Mouse (Mus musculus) spleen, postnatal 36 days (tissue): ENCODE measurements around the gene Baiap2.

Experiments
- DNase-seq, 2 experiments: peaks; one replicate each; pipeline ENCODE4 v3.0.0; 2022; ENCODE audit warnings: low spot score in 2 of 2, mixed read lengths in 1 of 2

The Baiap2 gene

GRCm38 (mm10) chr11:119947426-119947825 lies 4.9 kb downstream of the Baiap2 start:
- no peak for DNase-seq

- DNase-seq: no peak
These were observed 5.3 kb downstream of the Baiap2 start for GRCm38 (mm10) chr11:119947897-119948296.

DNA sequence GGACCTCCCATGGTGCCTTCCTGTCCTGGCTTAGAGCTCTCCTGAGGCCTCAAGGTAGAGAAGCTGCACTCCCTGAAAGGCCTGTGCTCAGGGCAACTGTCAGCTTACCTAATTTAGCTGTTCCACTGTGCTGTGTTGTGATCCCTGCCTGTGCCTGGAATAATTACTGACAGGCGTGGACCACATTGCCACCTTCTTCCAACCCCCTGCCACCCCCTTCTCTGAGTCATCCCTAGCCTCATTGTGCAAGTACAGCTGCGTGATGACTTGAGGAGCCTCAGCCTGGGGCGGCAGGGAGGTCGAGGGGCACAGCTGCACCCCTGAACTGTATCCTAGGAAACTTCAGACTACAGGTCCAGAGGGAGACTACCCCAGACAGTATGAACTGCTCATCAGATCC lies 5.7 kb downstream of the Baiap2 start:
- no peak for DNase-seq

DNA sequence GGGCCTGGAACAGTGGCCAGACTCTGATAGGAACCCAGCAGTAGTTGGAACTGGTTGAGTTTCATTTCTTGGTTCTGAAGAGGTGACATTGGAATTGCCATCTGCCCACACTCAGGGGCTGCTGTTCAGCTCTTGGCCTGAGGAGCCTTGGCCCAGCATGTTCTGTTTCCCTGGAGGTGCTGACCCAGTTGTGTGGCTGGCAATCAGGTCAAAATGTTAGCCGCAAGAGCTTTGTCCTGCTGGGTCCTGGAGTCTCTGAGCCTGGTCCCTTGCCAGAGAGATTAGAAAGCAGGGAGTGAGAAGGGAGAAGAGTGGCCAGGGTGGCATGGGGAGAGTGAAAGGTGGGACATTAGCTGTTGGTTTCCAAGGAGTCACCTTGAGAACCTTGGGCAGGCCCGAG lies 6.2 kb downstream of the Baiap2 start:
- no peak for DNase-seq

DNA sequence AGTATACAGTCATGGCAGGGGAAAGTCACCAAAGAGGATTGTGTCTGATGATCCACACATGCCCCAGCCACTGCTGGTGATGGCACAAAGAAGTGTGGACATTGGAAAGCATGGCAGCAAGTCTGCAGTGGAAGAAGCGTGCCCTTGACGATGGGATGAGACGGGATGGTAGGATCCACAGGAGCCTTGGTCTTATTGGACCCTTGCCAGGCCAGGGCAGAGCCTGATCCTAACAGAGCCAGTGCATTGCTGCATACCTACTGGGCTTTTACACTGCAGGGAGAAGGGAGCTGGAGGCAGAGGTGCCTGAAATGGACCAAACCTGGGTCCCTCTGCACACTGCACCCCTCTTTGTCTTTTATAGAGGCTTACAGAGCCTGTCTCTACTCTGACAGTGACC lies 8.0 kb downstream of the Baiap2 start:
- DNase-seq: no peak

DNA sequence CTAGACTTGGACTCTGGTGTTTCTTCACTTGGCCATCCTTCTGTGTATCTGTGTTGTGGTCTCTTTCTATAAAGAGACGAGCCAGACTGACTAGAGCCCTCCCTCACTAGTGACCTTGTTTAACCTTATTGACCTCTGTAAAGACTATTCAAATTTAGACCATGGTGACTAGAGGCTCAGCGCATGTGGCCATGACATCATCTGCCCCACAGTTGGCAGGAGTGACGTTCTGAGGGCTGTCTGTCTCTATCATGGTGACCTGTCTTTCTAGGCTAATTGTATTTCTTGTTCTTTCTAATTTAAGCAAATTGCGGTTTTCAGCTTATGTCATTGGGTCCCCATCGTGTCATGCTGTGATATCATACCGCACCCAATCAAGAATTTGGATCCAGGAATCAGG lies 8.8 kb downstream of the Baiap2 start:
- no peak for DNase-seq

GRCm38 (mm10) chr11:119952429-119953224 lies 10.1 kb downstream of the Baiap2 start:
- DNase-seq: no peak

GRCm38 (mm10) chr11:119954233-119954632 lies 11.7 kb downstream of the Baiap2 start:
- DNase-seq: no peak

DNA sequence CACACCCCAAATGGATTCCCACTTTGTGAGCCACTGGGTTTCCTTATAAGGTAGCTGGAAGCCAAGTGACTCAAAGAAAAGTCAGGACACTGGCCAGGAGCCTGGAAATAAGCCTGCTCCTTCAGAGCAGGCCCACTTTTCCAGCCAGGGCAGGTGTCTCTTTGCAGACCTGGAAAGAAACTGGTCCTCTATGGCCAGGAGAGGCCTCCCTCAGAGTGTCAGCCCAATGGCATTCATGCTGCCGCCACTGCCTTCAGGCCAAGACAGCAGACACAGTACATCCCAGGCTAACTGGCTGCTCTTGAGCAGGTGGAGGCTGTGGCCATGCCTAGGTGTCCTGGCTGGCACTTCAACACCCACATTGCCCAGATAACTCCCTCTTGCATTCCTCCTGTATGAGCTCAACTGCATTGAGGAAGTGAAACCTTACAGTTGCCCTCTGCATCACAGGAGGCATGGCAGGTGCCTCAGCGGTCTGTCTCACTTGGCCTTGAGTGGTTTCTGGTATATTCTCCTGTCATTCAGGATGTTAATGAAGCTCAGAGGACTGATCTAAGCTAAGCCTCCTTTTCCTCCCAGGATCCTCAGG lies 12.3 kb downstream of the Baiap2 start:
- DNase-seq: peak; percentile 78 to 79

DNA sequence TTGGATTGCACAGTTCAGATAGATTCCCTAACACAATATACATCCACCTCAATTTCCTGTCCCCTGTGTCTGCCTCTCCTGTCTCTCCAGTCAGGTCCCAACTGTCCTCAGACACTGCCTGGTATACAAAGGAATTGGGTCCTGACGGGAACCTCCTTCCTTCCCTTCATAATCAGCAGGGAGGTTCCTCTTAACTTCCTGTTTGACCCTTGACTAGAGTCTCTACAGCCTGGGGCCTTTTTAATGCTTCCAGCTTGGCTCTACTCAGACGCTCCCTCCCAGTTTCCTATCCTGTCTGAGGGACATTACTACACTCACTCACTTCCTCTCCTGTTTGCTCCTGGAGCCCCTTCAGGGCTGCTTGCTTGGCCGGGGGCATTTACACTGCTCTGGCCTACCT lies 12.9 kb downstream of the Baiap2 start:
- DNase-seq: no peak

- no peak for DNase-seq
These were observed 14.0 kb downstream of the Baiap2 start for GRCm38 (mm10) chr11:119956590-119956989.

DNA sequence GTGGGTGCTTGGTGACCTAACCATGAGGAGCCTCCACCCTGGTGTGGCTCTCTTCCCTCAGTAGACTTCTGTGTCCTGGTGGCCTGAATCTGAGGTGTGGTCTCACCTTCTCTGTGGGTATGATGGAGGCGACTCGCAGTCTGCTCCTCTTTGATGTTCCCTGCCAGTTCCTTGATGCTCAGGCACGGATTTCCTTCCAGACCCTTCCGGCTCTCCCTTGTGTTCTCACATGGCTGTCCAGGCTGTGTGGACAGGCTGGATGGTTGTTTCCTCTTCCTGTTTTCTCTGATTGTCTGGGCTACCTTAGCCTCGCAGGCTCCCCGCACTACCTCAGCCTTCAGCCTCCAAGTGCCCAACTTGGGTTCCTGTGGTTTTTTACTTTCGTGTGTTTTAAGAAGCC lies 16.3 kb downstream of the Baiap2 start:
- no peak for DNase-seq

GRCm38 (mm10) chr11:119959714-119960113 lies 17.2 kb downstream of the Baiap2 start:
- no peak for DNase-seq

DNA sequence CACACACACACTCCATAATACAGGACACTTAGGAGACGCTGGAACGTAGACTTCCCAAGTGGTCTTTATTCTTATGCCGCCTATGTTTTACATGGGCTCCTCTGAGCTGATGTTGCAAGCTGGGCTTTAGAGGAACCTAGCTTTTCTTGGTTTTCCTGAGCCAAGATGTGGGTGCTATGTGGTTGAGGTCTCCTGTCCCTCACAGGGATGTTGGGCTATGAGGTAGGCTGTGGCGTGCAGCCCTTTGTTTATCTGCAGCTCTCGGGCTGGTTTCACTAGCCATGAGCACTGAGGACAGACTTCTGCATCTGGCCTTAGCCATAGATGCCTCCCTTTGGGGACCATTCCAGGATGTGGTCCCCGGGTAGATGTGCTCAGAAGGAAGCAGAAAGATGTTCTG lies 18.1 kb downstream of the Baiap2 start:
- DNase-seq: no peak

GRCm38 (mm10) chr11:119961511-119961910 lies 18.9 kb downstream of the Baiap2 start:
- no peak for DNase-seq

DNA sequence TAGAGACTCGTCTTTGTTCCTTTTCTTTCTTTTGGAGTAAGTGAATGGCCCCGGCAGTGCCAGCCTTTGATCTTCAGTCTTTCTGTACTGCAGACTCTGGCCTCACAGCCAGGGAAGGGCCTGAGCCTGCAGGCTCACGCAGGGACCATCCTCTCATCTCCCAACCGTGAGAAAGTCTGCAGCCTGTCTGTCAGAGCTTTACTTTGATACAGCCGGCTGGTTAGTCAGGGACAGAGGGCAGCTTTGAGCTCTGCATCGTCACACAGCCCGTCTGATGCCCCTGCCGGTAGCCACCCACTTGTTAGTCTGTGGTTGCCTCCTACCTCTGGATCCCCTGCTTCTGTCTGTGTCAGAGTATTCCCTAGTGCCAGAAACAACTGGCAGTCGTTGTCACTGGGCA lies 22.5 kb downstream of the Baiap2 start:
- DNase-seq: no peak

GRCm38 (mm10) chr11:119966294-119966693 lies 23.7 kb downstream of the Baiap2 start:
- DNase-seq: no peak

- no peak for DNase-seq
These were observed 24.8 kb downstream of the Baiap2 start for GRCm38 (mm10) chr11:119967401-119967800.

- no peak for DNase-seq
These were observed 25.3 kb downstream of the Baiap2 start for GRCm38 (mm10) chr11:119967892-119968291.

- DNase-seq: no peak
These were observed 27.7 kb downstream of the Baiap2 start for GRCm38 (mm10) chr11:119970021-119970851.

- no peak for DNase-seq
These were observed 31.2 kb downstream of the Baiap2 start for GRCm38 (mm10) chr11:119973789-119974188.

DNA sequence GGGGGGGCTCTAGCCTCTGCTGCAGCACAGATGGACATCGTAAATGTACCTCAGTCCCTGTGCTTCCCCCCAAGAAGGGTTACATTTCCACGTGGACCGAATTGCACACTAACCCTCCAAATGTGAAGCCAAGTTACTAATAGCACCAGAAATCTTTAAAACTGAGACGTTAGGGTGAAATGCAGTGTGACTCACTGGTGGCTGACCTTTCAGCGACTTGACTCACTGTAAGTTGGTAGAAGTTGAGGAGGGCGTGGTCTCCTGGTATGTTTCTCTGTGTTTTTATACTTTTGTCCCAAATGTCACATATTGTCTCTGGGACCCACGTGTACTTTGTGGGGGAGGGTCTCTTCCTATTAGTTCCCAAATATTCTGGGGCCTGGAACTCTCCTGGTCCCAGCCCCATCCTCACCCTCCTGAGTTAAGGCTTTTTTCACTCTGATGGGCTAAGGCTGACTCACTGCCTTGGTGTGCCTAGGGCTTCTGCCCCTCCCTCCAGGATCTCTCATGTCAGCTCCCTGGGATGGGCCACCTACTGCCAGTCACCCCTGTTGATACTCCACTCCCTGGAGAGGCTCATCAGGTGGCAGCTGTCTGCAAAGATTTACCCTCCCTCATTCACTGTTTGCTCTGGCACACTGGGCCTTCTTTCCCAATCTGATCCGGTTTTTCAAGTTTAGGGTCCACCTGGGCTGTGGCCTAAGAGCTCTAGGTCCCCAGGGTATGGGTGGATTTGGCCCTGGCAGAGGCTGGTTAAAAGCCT lies 33.4 kb downstream of the Baiap2 start:
- no peak for DNase-seq
